Mouse (Mus musculus) cerebellum, postnatal 25 days (tissue): ENCODE results near the gene Nppb.

ENCODE experiments used
- DNase-seq, 2 experiments: peaks; one replicate each; pipeline ENCODE4 v3.0.0; 2021; ENCODE audit warnings: mixed read lengths in 2 of 2

The Nppb gene

DNA sequence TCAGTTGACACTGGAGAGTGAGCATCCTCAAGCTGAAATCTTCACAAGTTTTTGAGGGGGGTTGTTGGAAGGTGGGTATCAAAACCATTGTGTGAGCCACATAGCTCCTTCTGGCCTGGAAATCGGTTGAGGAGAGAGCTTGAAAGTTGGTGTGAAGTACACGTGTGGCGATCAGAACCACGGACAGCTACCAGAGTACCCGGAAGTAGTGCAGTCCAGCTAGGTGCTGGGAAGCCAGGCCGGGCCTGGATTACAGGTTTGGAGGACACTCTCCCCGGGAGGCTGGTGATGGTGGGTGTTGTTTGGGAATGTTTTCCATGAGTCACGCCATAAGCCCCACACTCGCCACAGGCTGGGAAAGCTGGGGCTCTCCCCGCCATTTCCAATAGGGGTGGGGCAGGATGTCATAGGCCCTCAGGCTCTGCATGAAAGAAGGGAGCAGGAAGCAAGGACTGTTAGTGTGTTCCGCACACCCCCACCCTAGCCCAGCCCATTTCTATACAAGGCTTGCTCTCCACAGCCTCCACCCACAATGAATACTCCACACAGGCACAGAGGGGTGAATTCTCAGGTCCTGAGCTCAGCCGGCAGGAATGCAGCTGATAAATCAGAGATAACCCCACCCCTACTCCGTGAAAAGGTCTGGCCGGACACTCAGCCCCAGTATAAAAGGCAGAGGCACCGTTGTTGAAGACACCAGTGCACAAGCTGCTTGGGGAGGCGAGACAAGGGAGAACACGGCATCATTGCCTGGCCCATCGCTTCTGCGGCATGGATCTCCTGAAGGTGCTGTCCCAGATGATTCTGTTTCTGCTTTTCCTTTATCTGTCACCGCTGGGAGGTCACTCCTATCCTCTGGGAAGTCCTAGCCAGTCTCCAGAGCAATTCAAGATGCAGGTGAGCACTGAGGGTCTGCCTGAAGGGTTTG, at the start of gene Nppb:
Gene Nppb, plus strand, starts transcription at position 584 of the 928 bp plus-strand sequence.
- DNase-seq, result no peak

GRCm38 (mm10) chr4:147935904-147936303, 49.7 kb upstream of the Nppb start:
- DNase-seq, result no peak

GRCm38 (mm10) chr4:147936331-147936954, 49.1 kb upstream of the Nppb start, which contains the start of gene Plod1:
Plod1 (minus strand) TSS chr4:147936767.
- DNase-seq, result peak; percentile 74 to 85

GRCm38 (mm10) chr4:147937021-147937420, 48.6 kb upstream of the Nppb start:
- DNase-seq, result no peak

- DNase-seq, result no peak
These were observed 48.1 kb upstream of the Nppb start for GRCm38 (mm10) chr4:147937486-147937885.

DNA sequence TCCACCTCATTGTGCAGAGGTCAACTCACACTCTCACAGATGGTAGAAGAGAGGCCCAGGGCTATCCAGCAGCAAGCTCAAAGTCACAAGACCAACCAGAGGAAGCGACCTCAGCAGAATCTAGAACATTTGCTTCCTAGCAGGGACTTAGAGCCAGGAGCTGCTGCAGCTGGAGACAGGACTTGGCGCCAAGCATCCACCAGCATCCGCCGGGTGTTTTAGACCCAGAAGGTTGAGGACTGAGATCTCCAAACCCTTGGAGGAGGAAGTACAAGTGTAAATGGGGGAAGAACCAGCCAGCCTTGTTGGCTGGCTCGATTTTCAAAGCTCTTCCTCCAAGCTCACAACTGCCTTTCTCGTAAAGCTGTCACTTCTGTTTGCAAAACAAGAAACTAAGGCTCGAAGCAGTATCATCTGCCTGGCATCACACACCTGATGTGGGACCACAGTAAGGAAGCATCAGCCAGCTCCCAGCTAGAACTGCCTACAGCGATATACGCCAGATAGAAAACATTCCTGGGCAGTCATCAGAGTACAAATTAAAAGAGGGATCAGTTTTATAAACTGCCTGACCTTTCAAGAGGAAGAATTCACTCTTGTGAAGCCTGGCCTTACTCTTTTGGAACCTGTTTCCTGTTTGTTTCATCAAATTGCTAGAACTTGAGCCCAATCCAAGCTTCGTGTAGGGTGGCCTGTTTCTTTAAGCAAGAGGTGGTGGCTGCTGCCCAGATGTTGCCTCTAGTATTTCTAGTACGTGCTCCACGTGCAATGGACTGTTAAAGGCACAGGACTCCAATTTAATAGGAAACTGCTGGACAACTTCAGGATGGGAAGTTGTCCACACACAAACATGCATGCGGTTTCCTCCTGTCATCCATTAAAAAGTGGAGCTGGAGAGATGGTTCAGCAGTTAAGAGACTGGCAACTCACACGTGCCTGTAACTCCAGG, 47.2 kb upstream of the Nppb start:
- no peak for DNase-seq

DNA sequence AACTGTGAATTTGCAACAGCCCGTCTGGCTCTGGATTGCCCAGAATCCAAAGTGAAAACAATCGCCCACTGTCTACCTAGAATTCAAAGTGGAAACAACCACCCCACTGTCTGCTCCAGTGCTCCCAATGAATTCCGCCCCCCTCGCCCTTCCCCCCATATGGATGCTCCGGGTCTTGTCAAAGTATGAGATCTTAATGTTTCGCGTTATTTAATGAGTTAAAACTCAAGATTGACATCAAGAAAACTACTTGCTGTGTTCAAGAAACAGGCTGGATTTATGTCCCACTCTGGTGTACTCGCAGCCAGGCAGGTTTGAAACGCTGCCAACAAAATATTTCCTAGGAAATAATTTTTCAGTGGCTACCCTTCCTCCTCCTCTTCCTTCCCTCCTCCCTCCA, 45.5 kb upstream of the Nppb start:
- peak in 1 of 2 experiments; percentile 15 for DNase-seq

DNA sequence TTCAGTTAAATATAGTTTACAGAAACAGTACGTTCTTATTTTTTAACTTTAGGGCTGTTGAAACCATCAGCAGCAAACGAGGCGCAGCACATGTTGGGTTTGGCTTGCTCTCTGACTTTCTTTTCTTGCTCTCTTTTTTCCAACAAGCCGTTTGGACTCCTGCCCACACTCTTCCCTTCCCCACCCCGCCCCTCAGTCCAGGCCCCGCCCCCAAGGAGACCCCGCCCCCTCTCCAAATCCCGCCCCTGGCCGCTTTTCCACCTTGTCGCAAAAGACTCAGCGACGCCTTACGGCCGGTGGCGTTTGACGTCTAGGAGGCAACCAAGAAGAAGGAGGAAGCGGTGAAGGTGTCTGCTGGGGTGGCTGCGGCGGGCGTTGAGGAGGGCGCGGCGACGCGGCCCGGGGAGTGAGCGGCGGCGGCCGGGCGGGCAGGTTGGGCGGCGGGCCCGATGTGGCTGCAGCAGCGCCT, 45.0 kb upstream of the Nppb start, which contains the start of gene 2510039O18Rik:
Gene 2510039O18Rik, plus strand, starts transcription at position 320 of the 469 bp plus-strand sequence.
- DNase-seq, result peak; percentile 86 to 91

DNA sequence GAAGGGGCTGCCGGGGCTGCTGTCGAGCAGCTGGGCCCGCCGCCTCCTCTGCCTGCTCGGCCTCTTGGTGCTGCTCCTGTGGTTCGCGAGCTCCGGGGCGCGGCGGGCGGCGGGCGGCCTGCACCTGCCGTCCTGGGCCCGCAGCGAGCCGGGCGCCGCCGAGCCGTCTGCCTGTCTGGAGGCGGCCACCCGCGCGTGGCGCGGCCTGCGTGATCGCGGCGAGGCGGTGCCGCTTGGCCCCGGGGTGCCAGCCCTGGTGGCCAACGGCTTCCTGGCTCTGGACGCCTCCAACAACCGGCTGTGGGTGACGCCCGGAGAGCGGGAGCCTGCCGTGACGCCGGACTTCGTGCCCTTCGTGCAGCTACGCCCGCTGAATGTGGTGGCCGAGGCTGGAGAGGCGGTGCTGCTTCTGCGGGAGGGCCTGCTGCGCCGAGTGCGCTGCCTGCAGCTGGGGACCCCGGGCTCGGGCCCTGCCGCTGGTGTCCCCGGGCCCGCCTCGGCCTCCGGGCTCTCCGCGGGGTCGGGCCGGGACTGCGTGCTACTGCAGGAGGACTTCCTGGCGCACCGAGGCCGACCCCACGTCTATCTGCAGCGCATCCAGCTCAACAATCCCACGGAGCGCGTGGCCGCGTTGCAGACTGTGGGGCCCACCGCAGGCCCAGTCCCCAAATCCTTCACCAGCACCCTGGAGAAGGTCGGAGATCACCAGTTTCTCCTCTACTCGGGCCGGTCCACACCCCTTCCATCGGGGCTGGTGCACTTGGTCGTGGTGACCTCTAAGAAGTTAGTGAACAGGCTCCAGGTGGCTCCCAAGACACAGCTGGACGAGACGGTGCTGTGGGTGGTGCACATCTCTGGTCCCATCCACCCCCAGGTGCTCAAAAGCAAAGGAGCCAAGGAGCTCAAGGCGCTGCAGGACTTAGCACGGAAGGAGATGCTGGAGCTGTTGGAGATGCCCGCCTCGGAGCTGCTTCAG, 44.3 kb upstream of the Nppb start:
- DNase-seq, result no peak

GRCm38 (mm10) chr4:147943005-147943404, 42.6 kb upstream of the Nppb start:
- no peak for DNase-seq

DNA sequence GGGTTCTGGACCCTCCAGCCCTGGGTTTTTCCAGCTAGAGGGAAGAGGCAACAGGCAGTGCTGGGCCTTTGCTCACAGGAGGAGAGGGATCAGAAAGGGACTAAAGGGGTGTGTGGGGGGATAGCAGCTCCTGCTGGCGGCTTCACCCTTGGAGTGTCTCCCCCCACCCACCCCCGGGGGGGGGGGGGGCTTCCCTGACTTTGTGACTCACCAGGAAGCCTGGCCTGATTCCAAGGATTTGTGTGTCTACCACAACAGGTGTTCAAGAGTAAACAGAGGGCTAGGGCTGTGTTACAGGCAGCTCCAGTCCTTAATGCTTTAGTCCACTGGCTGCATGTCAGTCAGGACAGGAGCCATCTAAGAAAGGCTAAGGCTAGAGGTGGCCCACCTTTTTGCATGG, 38.1 kb upstream of the Nppb start:
- DNase-seq, result no peak

DNA sequence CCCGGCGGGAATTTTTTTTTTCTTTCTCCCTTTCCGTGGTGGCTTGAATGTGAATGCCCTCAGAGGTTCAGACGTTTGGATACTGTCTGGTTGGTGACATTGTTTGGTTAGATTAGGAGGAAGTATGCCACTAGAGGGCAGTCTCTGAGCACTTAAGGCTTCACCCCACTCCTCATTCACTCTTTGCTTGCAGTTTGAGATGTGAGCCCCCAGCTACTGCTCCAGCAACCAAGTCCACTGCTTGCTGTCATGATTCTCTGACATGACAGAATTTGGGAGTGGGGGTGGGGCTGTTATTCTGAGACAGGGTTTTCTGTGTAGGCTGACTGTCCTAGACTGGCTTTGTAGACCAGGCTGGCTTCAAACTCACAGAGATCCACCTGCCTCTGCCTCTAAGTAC, 32.0 kb upstream of the Nppb start:
- DNase-seq, result peak in 1 of 2 experiments; percentile 44

GRCm38 (mm10) chr4:147957141-147957540, 28.4 kb upstream of the Nppb start:
- no peak for DNase-seq

GRCm38 (mm10) chr4:147959881-147960831, 25.4 kb upstream of the Nppb start:
- DNase-seq, result peak; percentile 61 to 76

- no peak for DNase-seq
These were observed 22.8 kb upstream of the Nppb start for GRCm38 (mm10) chr4:147962781-147963180.

- DNase-seq, result no peak
These were observed 22.0 kb upstream of the Nppb start for GRCm38 (mm10) chr4:147963623-147964022.

DNA sequence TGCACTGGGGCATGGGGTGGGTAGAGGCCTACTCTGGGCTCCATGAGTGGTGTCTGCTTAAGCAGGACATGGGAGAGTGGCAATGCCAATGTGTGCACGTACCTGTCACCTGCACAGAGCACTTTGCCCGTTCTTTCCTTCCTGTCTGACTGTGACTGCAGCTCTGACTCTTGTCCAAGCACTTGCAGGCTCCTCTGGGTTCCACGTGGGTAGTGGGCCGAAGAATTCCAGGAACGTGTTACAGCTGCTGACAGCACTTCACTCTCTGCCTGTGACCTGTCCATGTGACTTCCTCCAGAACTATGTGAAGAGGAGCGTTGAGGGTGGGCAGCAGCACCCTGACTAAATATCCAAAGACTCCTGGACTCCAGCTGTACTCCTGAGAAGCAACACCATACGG, 19.9 kb upstream of the Nppb start:
- no peak for DNase-seq

- DNase-seq, result no peak
These were observed 16.8 kb upstream of the Nppb start for GRCm38 (mm10) chr4:147968816-147969215.

GRCm38 (mm10) chr4:147969337-147969736, 16.3 kb upstream of the Nppb start:
- no peak for DNase-seq

GRCm38 (mm10) chr4:147976237-147976636, 9.4 kb upstream of the Nppb start:
- DNase-seq, result no peak
